Mouse (Mus musculus) C2C12 (cell line): ENCODE data around the gene Cdh5.

Experiments used
- CTCF ChIP-seq: IDR thresholded peaks from one replicate; pipeline ENCODE4 v1.5.1; 2011; ENCODE audit not compliant: control insufficient read depth, insufficient read depth, insufficient read length
- MAX ChIP-seq: IDR thresholded peaks from one replicate; pipeline ENCODE4 v1.6.1; 2011; ENCODE audit warnings: mild to moderate bottlenecking, control low read depth

- TF ChIP-seq MAX (no peak), CTCF (no peak)
Observed at GRCm38 (mm10) chr8:104059922-104060321, 41.5 kb upstream of the Cdh5 start.
